Mouse (Mus musculus): ENCODE results near the gene Ltbp3.

Ltbp3 gene

GRCm38 (mm10) chr19:5740320-5741317, at the start of gene Ltbp3:
Ltbp3 (plus strand) TSS chr19:5740904.
- DNase-seq (ENCODE audit: low spot score in 2 of 2) = no peak

- no peak for DNase-seq (ENCODE audit: low spot score in 2 of 2)
These were observed 49.1 kb upstream of the Ltbp3 start for GRCm38 (mm10) chr19:5691601-5692000.

DNA sequence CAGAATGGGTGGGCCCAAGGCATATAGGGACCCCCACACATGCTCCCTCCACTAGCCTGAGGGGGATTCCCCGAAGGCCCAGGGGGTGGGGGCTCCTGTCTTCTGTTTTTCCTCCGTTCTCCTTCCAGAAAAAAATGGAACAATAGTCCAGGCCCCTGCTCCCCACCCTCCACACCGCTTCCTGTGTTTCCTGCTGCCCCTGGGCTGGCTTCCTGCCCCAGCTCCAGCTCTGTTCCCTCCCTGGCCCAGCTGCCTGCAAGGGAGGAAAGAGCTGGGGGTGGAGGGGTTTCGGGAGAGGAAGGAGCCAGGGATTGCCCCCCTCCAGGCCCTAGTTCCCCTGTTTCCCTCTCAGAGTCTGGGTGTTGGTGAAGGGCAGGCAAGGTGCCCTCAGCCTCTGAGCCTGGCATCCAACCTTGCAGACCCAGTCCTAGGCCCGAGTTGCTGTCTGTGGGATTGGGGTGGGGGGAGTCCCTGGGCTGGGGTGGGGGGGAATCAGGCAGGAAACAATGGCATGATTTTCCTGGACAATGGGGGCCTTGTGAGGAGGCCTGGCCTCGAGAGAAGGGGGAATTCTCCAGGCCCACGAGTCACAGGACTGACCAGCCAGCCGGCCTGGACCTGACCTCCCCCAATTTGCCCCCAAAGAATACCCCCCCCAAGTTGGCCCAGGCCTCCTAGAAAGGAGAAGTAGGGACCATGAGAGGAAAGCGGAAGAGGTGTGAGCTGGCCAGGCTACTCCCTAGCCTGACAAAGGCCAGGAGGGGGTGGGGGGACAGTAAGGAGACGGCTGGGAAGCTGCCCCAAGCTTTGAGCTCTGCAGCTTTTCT, 48.4 kb upstream of the Ltbp3 start:
- no peak for DNase-seq (ENCODE audit: low spot score in 2 of 2)

GRCm38 (mm10) chr19:5692913-5693396, 47.7 kb upstream of the Ltbp3 start:
- DNase-seq (ENCODE audit: low spot score in 2 of 2) = no peak

- DNase-seq (ENCODE audit: low spot score in 2 of 2) = no peak
These were observed 46.9 kb upstream of the Ltbp3 start for GRCm38 (mm10) chr19:5693801-5694200.

- no peak for DNase-seq (ENCODE audit: low spot score in 2 of 2)
These were observed 44.7 kb upstream of the Ltbp3 start for GRCm38 (mm10) chr19:5695849-5696462.

GRCm38 (mm10) chr19:5704163-5704800, 36.4 kb upstream of the Ltbp3 start, which contains the start of gene Kcnk7:
Kcnk7 (plus strand) TSS chr19:5704367.
- DNase-seq (ENCODE audit: low spot score in 2 of 2) = peak; percentile 63 to 79

- DNase-seq (ENCODE audit: low spot score in 2 of 2) = peak; percentile 72 to 86
These were observed 35.7 kb upstream of the Ltbp3 start for GRCm38 (mm10) chr19:5704801-5705571.

- no peak for DNase-seq (ENCODE audit: low spot score in 2 of 2)
These were observed 30.6 kb upstream of the Ltbp3 start for GRCm38 (mm10) chr19:5710068-5710467.

DNA sequence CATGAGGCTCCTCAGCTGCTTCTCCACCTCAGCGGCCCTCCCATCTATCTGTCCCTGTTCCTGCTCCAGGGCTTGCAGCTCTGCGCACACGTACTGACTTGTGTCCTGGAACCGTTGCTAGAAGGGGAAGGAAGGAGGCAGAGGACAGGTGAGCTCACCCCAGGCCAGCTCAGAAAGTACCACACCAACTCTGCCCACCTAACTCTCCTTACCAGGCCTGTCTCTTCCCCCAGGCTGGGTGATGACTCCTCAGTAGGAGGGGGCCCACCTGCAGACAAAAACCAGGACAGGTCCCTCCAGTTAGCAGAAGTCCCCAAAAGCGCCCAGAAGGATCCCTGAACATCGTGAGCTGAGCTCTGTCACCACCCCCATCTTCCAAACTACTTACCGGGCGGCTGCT, 30.1 kb upstream of the Ltbp3 start:
- no peak for DNase-seq (ENCODE audit: low spot score in 2 of 2)

DNA sequence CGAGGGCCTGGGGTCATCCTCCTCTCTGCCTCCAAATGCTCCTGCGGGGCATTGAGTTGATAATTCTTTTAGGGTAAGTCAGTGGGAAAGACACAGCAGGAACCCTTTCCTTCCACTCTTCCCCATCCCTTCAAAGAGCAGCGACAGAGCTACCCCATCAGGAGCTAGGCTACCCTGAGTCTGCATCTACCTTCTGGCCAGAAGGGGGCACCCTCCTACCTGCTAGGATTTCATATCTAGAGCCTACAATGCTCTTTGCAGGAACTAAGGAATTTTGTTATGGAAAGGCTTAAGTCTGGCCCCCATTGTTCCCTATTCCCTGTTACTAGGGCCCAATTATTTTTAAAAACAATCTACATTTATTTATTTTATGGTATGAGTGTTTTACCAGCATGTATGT, 29.5 kb upstream of the Ltbp3 start:
- DNase-seq (ENCODE audit: low spot score in 2 of 2) = peak in 1 of 2 experiments; percentile 64

GRCm38 (mm10) chr19:5711907-5712460, 28.7 kb upstream of the Ltbp3 start:
- DNase-seq (ENCODE audit: low spot score in 2 of 2) = no peak

GRCm38 (mm10) chr19:5713255-5713654, 27.4 kb upstream of the Ltbp3 start:
- DNase-seq (ENCODE audit: low spot score in 2 of 2) = no peak

GRCm38 (mm10) chr19:5713730-5714129, 27.0 kb upstream of the Ltbp3 start:
- DNase-seq (ENCODE audit: low spot score in 2 of 2) = peak in 1 of 2 experiments; percentile 52

GRCm38 (mm10) chr19:5715793-5716688, 24.7 kb upstream of the Ltbp3 start:
- DNase-seq (ENCODE audit: low spot score in 2 of 2) = peak; percentile 78 to 87

GRCm38 (mm10) chr19:5716955-5717354, 23.7 kb upstream of the Ltbp3 start:
- no peak for DNase-seq (ENCODE audit: low spot score in 2 of 2)

DNA sequence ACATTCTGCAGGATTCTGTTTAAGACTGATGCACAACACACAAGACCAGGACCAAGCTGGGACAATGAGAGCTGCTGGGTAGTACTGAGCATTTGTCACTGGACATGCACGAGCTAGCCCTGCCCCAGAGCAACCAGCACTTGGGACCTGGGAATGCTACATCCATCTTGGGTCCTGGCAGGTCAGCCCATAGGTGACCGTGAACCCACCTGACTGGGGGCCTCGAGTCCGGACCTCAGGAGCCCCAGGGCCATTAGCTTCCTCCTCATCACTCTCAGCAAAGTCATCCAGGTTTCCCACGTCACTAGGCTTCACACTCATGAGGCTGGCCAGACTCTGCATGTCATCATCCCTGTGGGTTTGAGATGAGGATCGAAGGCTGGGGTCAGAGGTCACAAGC, 19.5 kb upstream of the Ltbp3 start:
- no peak for DNase-seq (ENCODE audit: low spot score in 2 of 2)

GRCm38 (mm10) chr19:5722848-5723425, 17.8 kb upstream of the Ltbp3 start:
- peak in 1 of 2 experiments; percentile 69 for DNase-seq (ENCODE audit: low spot score in 2 of 2)
